Mouse (Mus musculus) midbrain, postnatal 0 days (tissue): ENCODE results near the gene Pigk. TPM values are rescaled to one million over a fixed set of nuclear protein-coding genes. Genes with fewer than 3 reads are reported as not detected.
A peak's percentile ranks its signal among the peaks of the same experiment; 100 is the strongest.
"Not testable (repeated sequence)": the region's sequence is repeated elsewhere in the genome, so short reads cannot be mapped to it uniquely, and the experiment has no call there.

Source experiments
- ATAC-seq: fragments of 200-750 bp; cut with Nextera tagmentation; 2 replicates; pipeline ENCODE4 v1.8.0; 2017; ENCODE audit warnings: moderate number of reproducible peaks, mild to moderate bottlenecking, moderate TSS enrichment, moderate library complexity; ENCODE audit not compliant: low FRiP score
- DNase-seq: peaks from one replicate; pipeline ENCODE4 v3.0.0-alpha.2; 2015; ENCODE audit warnings: low spot score
- H3K27ac ChIP-seq: fragments of 300-500 bp; sonication (generic); 2 replicates; pipeline ENCODE4 v1.5.1; 2014; ENCODE audit warnings: low read depth, mild to moderate bottlenecking, low read length, mixed read lengths
- H3K27me3 ChIP-seq: fragments of 300-500 bp; sonication (generic); 2 replicates; pipeline ENCODE4 v1.6.1; 2014; ENCODE audit warnings: low read length, control low read depth, mixed read lengths; ENCODE audit not compliant: insufficient read depth
- H3K36me3 ChIP-seq: fragments of 300-500 bp; sonication (generic); 2 replicates; pipeline ENCODE4 v1.6.1; 2014; ENCODE audit warnings: low read length, control low read depth, mixed read lengths; ENCODE audit not compliant: insufficient read depth
- H3K4me1 ChIP-seq: fragments of 300-500 bp; sonication (generic); 2 replicates; pipeline ENCODE4 v1.6.1; 2014; ENCODE audit warnings: mild to moderate bottlenecking, control low read depth, antibody characterized with exemption, low read length, mixed read lengths; ENCODE audit not compliant: insufficient read depth
- H3K4me2 ChIP-seq: fragments of 300-500 bp; sonication (generic); 2 replicates; pipeline ENCODE4 v1.6.1; 2014; ENCODE audit warnings: low read depth, mild to moderate bottlenecking, low read length, mixed read lengths; ENCODE audit not compliant: poor library complexity, severe bottlenecking
- H3K4me3 ChIP-seq: fragments of 300-500 bp; sonication (generic); 2 replicates; pipeline ENCODE4 v1.5.1; 2014; ENCODE audit warnings: low read depth, mild to moderate bottlenecking, low read length, moderate library complexity
- H3K9ac ChIP-seq: fragments of 300-500 bp; sonication (generic); replicated peaks from 2 replicates; pipeline ENCODE4 v1.6.1; 2014; ENCODE audit warnings: mild to moderate bottlenecking, low read length, moderate library complexity, mixed read lengths; ENCODE audit not compliant: poor library complexity, severe bottlenecking
- H3K9me3 ChIP-seq: fragments of 300-500 bp; sonication (generic); 2 replicates; pipeline ENCODE4 v1.6.1; 2016; ENCODE audit warnings: low read length, control low read depth
- CTCF ChIP-seq: IDR thresholded peaks from 2 replicates; pipeline ENCODE4 v1.5.1; 2016; ENCODE audit warnings: antibody characterized with exemption, mild to moderate bottlenecking
- WGBS: fragments of 180-500 bp; shearing (Covaris S2); extraction: QIAGEN DNeasy Blood & Tissue Kit; methylation state at CpG from one replicate; pipeline ENCODE4 v1.1.7; 2014; 5-methylcytosine and 5-hydroxymethylcytosine counted together
- polyA plus RNA-seq: library from polyadenylated mRNA; unstranded; fragments of >200 nt; fragmentation: Nextera tagmentation; extraction: Ambion mirVana; gene quantifications from 2 replicates; pipeline ENCODE4 v1.2.1, GENCODE M21; 2015
- total RNA-seq: library from RNA; depleted of rRNA; stranded (reverse); fragments of >200 nt; gene quantifications from 2 replicates; pipeline ENCODE4 v1.2.3, GENCODE M21; 2014

Pigk gene
- total and polyA plus RNA-seq, 2 experiments from 2014 or later: 44.1 to 61.8 TPM

- ATAC-seq: no peak
- 86% methylated on average over 16 of the region's 16 CpGs for WGBS
- DNase-seq: no peak
Observed at GRCm38 (mm10) chr3:152776872-152777540, 63.1 kb downstream of the Pigk start.

GRCm38 (mm10) chr3:152779819-152780218 is 65.9 kb downstream of the Pigk start:
- DNase-seq: no peak
- 54% methylated on average over 4 of the region's 4 CpGs for WGBS
- no peak for TF ChIP-seq CTCF

More at GRCm38 (mm10) chr3:152776872-152777540, 63.1 kb downstream of the Pigk start:
- H3K9me3 ChIP-seq: no peaks in the 10 kb centered on the region
- peaks cover 3% of the 10 kb centered on the region; the same call in 1 of the 2 replicates for H3K36me3 ChIP-seq
- H3K4me1 ChIP-seq: no peaks in the 10 kb centered on the region
- TF ChIP-seq CTCF: no peak
- H3K9ac ChIP-seq: no peak overlapping the region
- no peak overlapping the region for H3K27ac ChIP-seq
- H3K27me3 ChIP-seq: no peaks in the 10 kb centered on the region
- H3K4me2 ChIP-seq: no peak overlapping the region
- H3K4me3 ChIP-seq: no peak overlapping the region

GRCm38 (mm10) chr3:152783792-152784191 is 69.9 kb downstream of the Pigk start:
- no peak overlapping the region for H3K27ac ChIP-seq
- ATAC-seq: peak; percentile 68; the same call in 1 of the 2 replicates
- H3K9ac ChIP-seq: no peak overlapping the region
- no peaks in the 10 kb centered on the region for H3K9me3 ChIP-seq
- H3K36me3 ChIP-seq: peaks cover 4% of the 10 kb centered on the region; the same call in 1 of the 2 replicates
- H3K4me2 ChIP-seq: no peak overlapping the region
- H3K4me3 ChIP-seq: no peak overlapping the region
- H3K27me3 ChIP-seq: no peaks in the 10 kb centered on the region
- WGBS: 20% methylated on average over 7 of the region's 7 CpGs
- H3K4me1 ChIP-seq: no peaks in the 10 kb centered on the region
- DNase-seq: peak; percentile 85
- TF ChIP-seq CTCF: peak; percentile 95

More at GRCm38 (mm10) chr3:152779819-152780218, 65.9 kb downstream of the Pigk start:
- Histone ChIP-seq H3K4me2 (no peak overlapping the region), H3K9me3 (no peaks in the 10 kb centered on the region), H3K4me3 (no peak overlapping the region), H3K4me1 (no peaks in the 10 kb centered on the region), H3K36me3 (peaks cover 3% of the 10 kb centered on the region; the same call in 1 of the 2 replicates), H3K27me3 (no peaks in the 10 kb centered on the region), H3K9ac (no peak overlapping the region), H3K27ac (no peak overlapping the region)
- peak; percentile 47; the same call in 1 of the 2 replicates for ATAC-seq

GRCm38 (mm10) chr3:152784353-152784752 is 70.5 kb downstream of the Pigk start:
- not testable (repeated sequence) for H3K36me3 ChIP-seq, ATAC-seq, DNase-seq, H3K9me3 ChIP-seq, H3K27ac ChIP-seq, H3K4me1 ChIP-seq, H3K4me2 ChIP-seq, H3K27me3 ChIP-seq, H3K4me3 ChIP-seq, H3K9ac ChIP-seq
- WGBS: 94% methylated on average over 7 of the region's 13 CpGs

GRCm38 (mm10) chr3:152788301-152788953 is 74.5 kb downstream of the Pigk start:
- H3K4me1 ChIP-seq, H3K4me2 ChIP-seq, ATAC-seq, H3K27me3 ChIP-seq, H3K36me3 ChIP-seq, H3K4me3 ChIP-seq, H3K27ac ChIP-seq, DNase-seq, H3K9ac ChIP-seq, H3K9me3 ChIP-seq: not testable (repeated sequence)
- WGBS: 92% methylated on average over 5 of the region's 5 CpGs

- DNase-seq (no peak), ATAC-seq (no peak)
- no peak overlapping the region for H3K27ac ChIP-seq
- H3K4me1 ChIP-seq: no peaks in the 10 kb centered on the region
- H3K9ac ChIP-seq: no peak overlapping the region
- no peak for TF ChIP-seq CTCF
- no peaks in the 10 kb centered on the region for H3K9me3 ChIP-seq
- 89% methylated on average over 5 of the region's 5 CpGs for WGBS
- no peak overlapping the region for H3K4me2 ChIP-seq
- peaks cover 4% of the 10 kb centered on the region; the same call in 1 of the 2 replicates for H3K36me3 ChIP-seq
- H3K27me3 ChIP-seq: no peaks in the 10 kb centered on the region
- no peak overlapping the region for H3K4me3 ChIP-seq
Observed at GRCm38 (mm10) chr3:152792601-152793000, 78.7 kb downstream of the Pigk start.
